Mouse (Mus musculus) heart, adult 18-20 months (tissue): ENCODE results near the gene Hmga1b. TPM values are rescaled to one million over a fixed set of nuclear protein-coding genes. Genes with fewer than 3 reads are reported as not detected.

ENCODE experiments used
- total RNA-seq, 2 experiments: library from RNA; stranded (reverse); gene quantifications; 2 replicates each; pipeline ENCODE4 v1.2.3; 2021

Hmga1b gene
- total RNA-seq, 2 experiments from 2014 or later = 23.6 to 49.8 TPM

Other genes starting within 250 kb of the Hmga1b start
- under 1 TPM; 0.93 to 0.94 TPM for gene Gcgr, start 232.1 kb upstream of the Hmga1b start, total RNA-seq
- gene Mcrip1, start 213.1 kb upstream of the Hmga1b start, total RNA-seq = 10 to 100 TPM; 39.1 to 44.1 TPM
- under 1 TPM in 1 of 2 experiments, not detected in 1; 0.35 TPM for gene Ppp1r27, start 211.7 kb upstream of the Hmga1b start, total RNA-seq
- gene P4hb, start 189.5 kb upstream of the Hmga1b start, total RNA-seq = 100 to 1,000 TPM; 230 TPM
- 100 to 1,000 TPM; 133 to 144 TPM for gene Arhgdia, start 181.2 kb upstream of the Hmga1b start, total RNA-seq
- 10 to 100 TPM; 44.1 to 46.9 TPM for gene Alyref, start 164.4 kb upstream of the Hmga1b start, total RNA-seq
- 10 to 100 TPM; 84.4 to 89.0 TPM for gene Anapc11, start 164.4 kb upstream of the Hmga1b start, total RNA-seq
- gene Npb, start 154.3 kb upstream of the Hmga1b start, total RNA-seq = not detected
- gene Pcyt2, start 144.9 kb upstream of the Hmga1b start, total RNA-seq = 10 to 100 TPM; 47.2 to 51.2 TPM
- gene Sirt7, start 137.6 kb upstream of the Hmga1b start, total RNA-seq = 1 to 10 TPM; 6.9 to 8.9 TPM
- 10 to 100 TPM; 33.7 to 35.7 TPM for gene Mafg, start 129.2 kb upstream of the Hmga1b start, total RNA-seq
- gene Pycr1, start 119.0 kb upstream of the Hmga1b start, total RNA-seq = 1 to 10 TPM; 1.1 to 1.3 TPM
- 10 to 100 TPM; 77.0 to 81.2 TPM for gene Myadml2, start 114.6 kb upstream of the Hmga1b start, total RNA-seq
- gene Notum, start 101.6 kb upstream of the Hmga1b start, total RNA-seq = under 1 TPM in 1 of 2 experiments, not detected in 1; 0.33 TPM
- gene Aspscr1, start 89.8 kb upstream of the Hmga1b start, total RNA-seq = 10 to 100 TPM; 28.5 to 31.3 TPM
- gene Cenpx, start 49.1 kb upstream of the Hmga1b start, total RNA-seq = 10 to 100 TPM; 32.5 to 34.2 TPM
- gene Lrrc45, start 48.9 kb upstream of the Hmga1b start, total RNA-seq = 1 to 10 TPM; 3.8 to 4.3 TPM
- 1 to 10 TPM; 1.1 to 1.3 TPM for gene Rac3, start 41.3 kb upstream of the Hmga1b start, total RNA-seq
- gene Dcxr, start 35.5 kb upstream of the Hmga1b start, total RNA-seq = 10 to 100 TPM; 16.6 to 16.7 TPM
- 10 to 100 TPM; 20.9 to 82.2 TPM for gene Cbr2, start 30.7 kb upstream of the Hmga1b start, total RNA-seq
- gene Rfng, start 21.4 kb downstream of the Hmga1b start, total RNA-seq = 10 to 100 TPM; 11.4 to 11.5 TPM
- 10 to 100 TPM; 54.8 to 55.9 TPM for gene Gps1, start 21.5 kb downstream of the Hmga1b start, total RNA-seq
- gene Dus1l, start 33.6 kb downstream of the Hmga1b start, total RNA-seq = 10 to 100 TPM; 22.4 to 30.3 TPM
- 100 to 1,000 TPM in 1 of 2 experiments, 10 to 100 TPM in 1; 41.4 to 258 TPM for gene Fasn, start 61.8 kb downstream of the Hmga1b start, total RNA-seq
- under 1 TPM; 0.65 to 0.77 TPM for gene Ccdc57, start 170.1 kb downstream of the Hmga1b start, total RNA-seq
- under 1 TPM; 0.77 to 0.87 TPM for gene Slc16a3, start 185.7 kb downstream of the Hmga1b start, total RNA-seq
- 10 to 100 TPM; 49.2 to 55.1 TPM for gene Csnk1d, start 228.5 kb downstream of the Hmga1b start, total RNA-seq